Mouse (Mus musculus) MEL (cell line): ENCODE results near the gene Lhpp. TPM values are rescaled to one million over a fixed set of nuclear protein-coding genes. Genes with fewer than 3 reads are reported as not detected.

ENCODE experiments used
- DNase-seq: peaks from one replicate; pipeline ENCODE4 v3.0.0; 2011; ENCODE audit warnings: low read depth, low spot score
- H3K27ac ChIP-seq: 2 replicates; pipeline ENCODE4 v1.5.1; 2012; ENCODE audit warnings: low read depth, mild to moderate bottlenecking, control low read depth, low read length, moderate library complexity; ENCODE audit not compliant: control insufficient read depth
- H3K27me3 ChIP-seq, 2 experiments: fragments of 150-350 bp in 1 of 2; sonication (generic) in 1 of 2; 2 replicates each; pipeline ENCODE4 v1.6.1; 2012; ENCODE audit warnings: low read length in 2 of 2, mild to moderate bottlenecking in 2 of 2, improper control_type of control experiment in 1 of 2, moderate library complexity in 1 of 2; ENCODE audit not compliant: insufficient read depth in 2 of 2, control insufficient read depth in 1 of 2
- H3K36me3 ChIP-seq, 2 experiments: 2 replicates each; pipeline ENCODE4 v1.6.1; 2012 to 2014; ENCODE audit warnings: low read length in 2 of 2, improper control_type of control experiment in 1 of 2, inconsistent platforms in 1 of 2, mild to moderate bottlenecking in 1 of 2; ENCODE audit not compliant: insufficient read depth in 2 of 2, control insufficient read depth in 1 of 2
- H3K4me1 ChIP-seq, 2 experiments: fragments of 150-350 bp in 1 of 2; sonication (generic) in 1 of 2; 2 replicates each; pipeline ENCODE4 v1.6.1; 2012; ENCODE audit warnings: low read length in 2 of 2, improper control_type of control experiment in 1 of 2, mild to moderate bottlenecking in 1 of 2; ENCODE audit not compliant: insufficient read depth in 2 of 2, control insufficient read depth in 1 of 2
- H3K4me3 ChIP-seq, 2 experiments: fragments of 150-350 bp in 1 of 2; sonication (generic) in 1 of 2; 2 replicates each; pipeline ENCODE4 v1.5.1; 2012; ENCODE audit warnings: low read depth in 2 of 2, low read length in 2 of 2, mild to moderate bottlenecking in 2 of 2, moderate library complexity in 2 of 2, control low read depth in 1 of 2, improper control_type of control experiment in 1 of 2; ENCODE audit not compliant: control insufficient read depth in 1 of 2, insufficient read depth in 1 of 2
- H3K79me2 ChIP-seq: 2 replicates; pipeline ENCODE4 v1.6.1; 2012; ENCODE audit warnings: mild to moderate bottlenecking, low read length, moderate library complexity; ENCODE audit not compliant: control insufficient read depth, poor library complexity, insufficient read depth
- H3K9ac ChIP-seq: 2 replicates; pipeline ENCODE4 v1.6.1; 2012; ENCODE audit warnings: low read depth, mild to moderate bottlenecking, control low read depth, low read length, moderate library complexity; ENCODE audit not compliant: control insufficient read depth, poor library complexity, severe bottlenecking
- H3K9me3 ChIP-seq: fragments of 150-350 bp; sonication (generic); replicated peaks from 2 replicates; pipeline ENCODE4 v1.6.1; 2012; ENCODE audit warnings: mild to moderate bottlenecking, low read length, improper control_type of control experiment, moderate library complexity; ENCODE audit not compliant: insufficient read depth
- BHLHE40 ChIP-seq: IDR thresholded peaks from 2 replicates; pipeline ENCODE4 v1.6.1; 2012; ENCODE audit warnings: low read depth, mild to moderate bottlenecking, inconsistent platforms, low read length, improper control_type of control experiment, borderline replicate concordance
- CHD2 ChIP-seq: IDR thresholded peaks from 2 replicates; pipeline ENCODE4 v1.6.1; 2011; ENCODE audit warnings: low read length, improper control_type of control experiment
- CTCF ChIP-seq, 3 experiments: IDR thresholded peaks in 2 of 3; conservative IDR thresholded peaks in 1 of 3; 2 replicates each; pipeline ENCODE4 v1.5.1; 2011 to 2012; ENCODE audit warnings: low read length in 3 of 3, low read depth in 2 of 3, mild to moderate bottlenecking in 2 of 3, improper control_type of control experiment in 1 of 3, inconsistent platforms in 1 of 3, mixed read lengths in 1 of 3, moderate library complexity in 1 of 3; ENCODE audit not compliant: control insufficient read depth in 1 of 3, insufficient read depth in 1 of 3, poor library complexity in 1 of 3, severe bottlenecking in 1 of 3
- EP300 ChIP-seq, 2 experiments: IDR thresholded peaks; 2 replicates each; pipeline ENCODE4 v1.6.1; 2011; ENCODE audit warnings: improper control_type of control experiment in 2 of 2, low read length in 2 of 2, low read depth in 1 of 2, mild to moderate bottlenecking in 1 of 2
- GATA1 ChIP-seq: IDR thresholded peaks from 2 replicates; pipeline ENCODE4 v1.6.1; 2011; ENCODE audit warnings: low read depth, low read length, improper control_type of control experiment
- HCFC1 ChIP-seq: IDR thresholded peaks from 2 replicates; pipeline ENCODE4 v1.6.1; 2012; ENCODE audit warnings: low read depth, mild to moderate bottlenecking, inconsistent platforms, low read length, improper control_type of control experiment, moderate library complexity
- KAT2A ChIP-seq: conservative IDR thresholded peaks from 2 replicates; pipeline ENCODE4 v1.6.1; 2012; ENCODE audit warnings: low read depth, low read length, improper control_type of control experiment, inconsistent platforms
- MAX ChIP-seq: IDR thresholded peaks from 2 replicates; pipeline ENCODE4 v1.6.1; 2011; ENCODE audit warnings: low read length, improper control_type of control experiment
- MEF2A ChIP-seq: IDR thresholded peaks from 2 replicates; pipeline ENCODE4 v1.6.1; 2014; ENCODE audit warnings: low read depth, mild to moderate bottlenecking, inconsistent platforms, low read length, improper control_type of control experiment; ENCODE audit not compliant: poor library complexity, insufficient replicate concordance, severe bottlenecking; ENCODE audit errors: extremely low read depth
- MXI1 ChIP-seq: IDR thresholded peaks from 2 replicates; pipeline ENCODE4 v1.6.1; 2011; ENCODE audit warnings: mild to moderate bottlenecking, low read depth, low read length, improper control_type of control experiment
- NELFE ChIP-seq: IDR thresholded peaks from 2 replicates; pipeline ENCODE4 v1.6.1; 2011; ENCODE audit warnings: low read depth, low read length, improper control_type of control experiment
- NRF1 ChIP-seq: IDR thresholded peaks from 2 replicates; pipeline ENCODE4 v1.6.1; 2014; ENCODE audit warnings: low read depth, mild to moderate bottlenecking, inconsistent platforms, low read length, improper control_type of control experiment, moderate library complexity; ENCODE audit not compliant: poor library complexity, insufficient read depth, severe bottlenecking
- POLR2A ChIP-seq, 2 experiments: IDR thresholded peaks; 2 replicates each; pipeline ENCODE4 v1.6.1; 2011 to 2012; ENCODE audit warnings: low read length in 2 of 2, mild to moderate bottlenecking in 2 of 2, control low read depth in 1 of 2, improper control_type of control experiment in 1 of 2, low read depth in 1 of 2, moderate library complexity in 1 of 2; ENCODE audit not compliant: control insufficient read depth in 1 of 2, insufficient read depth in 1 of 2, poor library complexity in 1 of 2
- POLR2AphosphoS2 ChIP-seq: IDR thresholded peaks from 2 replicates; pipeline ENCODE4 v1.6.1; 2011; ENCODE audit warnings: low read length, improper control_type of control experiment
- POLR2AphosphoS5 ChIP-seq: IDR thresholded peaks from 2 replicates; pipeline ENCODE4 v1.6.1; 2012; ENCODE audit warnings: low read depth, borderline replicate concordance, mild to moderate bottlenecking, inconsistent platforms, low read length, moderate library complexity, mixed read lengths
- RAD21 ChIP-seq: IDR thresholded peaks from 2 replicates; pipeline ENCODE4 v1.6.1; 2011; ENCODE audit warnings: mild to moderate bottlenecking, low read depth, low read length, improper control_type of control experiment
- SIN3A ChIP-seq: IDR thresholded peaks from 2 replicates; pipeline ENCODE4 v1.6.1; 2012; ENCODE audit warnings: low read length, improper control_type of control experiment, inconsistent platforms
- TBP ChIP-seq: IDR thresholded peaks from 2 replicates; pipeline ENCODE4 v1.8.0; 2011; ENCODE audit warnings: low read depth, low read length, improper control_type of control experiment
- UBTF ChIP-seq: IDR thresholded peaks from 2 replicates; pipeline ENCODE4 v1.6.1; 2012; ENCODE audit warnings: low read depth, mild to moderate bottlenecking, inconsistent platforms, low read length, improper control_type of control experiment, moderate library complexity, borderline replicate concordance; ENCODE audit not compliant: insufficient read depth
- USF1 ChIP-seq: IDR thresholded peaks from 2 replicates; pipeline ENCODE4 v1.6.1; 2014; ENCODE audit warnings: low read depth, mild to moderate bottlenecking, inconsistent platforms, low read length, improper control_type of control experiment, moderate library complexity
- USF2 ChIP-seq, 2 experiments: IDR thresholded peaks; 2 replicates each; pipeline ENCODE4 v1.6.1; 2011 to 2012; ENCODE audit warnings: improper control_type of control experiment in 2 of 2, low read length in 2 of 2, borderline replicate concordance in 1 of 2, inconsistent platforms in 1 of 2, low read depth in 1 of 2, mild to moderate bottlenecking in 1 of 2; ENCODE audit not compliant: insufficient read depth in 1 of 2
- ZKSCAN1 ChIP-seq: IDR thresholded peaks from 2 replicates; pipeline ENCODE4 v1.6.1; 2012; ENCODE audit warnings: low read depth, mild to moderate bottlenecking, inconsistent platforms, low read length, improper control_type of control experiment, moderate library complexity
- ZMIZ1 ChIP-seq: IDR thresholded peaks from 2 replicates; pipeline ENCODE4 v1.6.1; 2012; ENCODE audit warnings: low read depth, mild to moderate bottlenecking, inconsistent platforms, low read length, improper control_type of control experiment, moderate library complexity
- polyA plus RNA-seq, 2 experiments: library from polyadenylated mRNA; stranded (reverse) in 1 of 2; unstranded in 1 of 2; fragments of >175 nt in 1 of 2; fragments of >200 nt in 1 of 2; gene quantifications; 2 replicates each; pipeline versions ENCODE4 v1.2.1 to v1.2.4; 2012; ENCODE audit warnings: low replicate concordance in 2 of 2, low read depth in 1 of 2; ENCODE audit not compliant: insufficient read length in 2 of 2, insufficient read depth in 1 of 2, missing spikeins in 1 of 2
- total RNA-seq: library from RNA; depleted of rRNA; stranded (reverse); fragments of 300-350 nt; gene quantifications from 2 replicates; pipeline ENCODE4 v1.2.3, GENCODE M21; 2012

Gene Lhpp
- total and polyA plus RNA-seq, 3 experiments = 31.0 to 39.3 TPM; not detected in 1

GRCm38 (mm10) chr7:132631313-132631712 lies 20.9 kb downstream of the Lhpp start:
- Histone ChIP-seq H3K4me1 (no peaks in the 10 kb centered on the region), H3K9ac (no peak overlapping the region)

GRCm38 (mm10) chr7:132637292-132637691 lies 26.9 kb downstream of the Lhpp start:
- Histone ChIP-seq H3K79me2 (no peaks in the 10 kb centered on the region), H3K4me3 (no peak overlapping the region), H3K36me3 (0 out of 4 replicates have a peak, but pooled peaks cover 0 to 2% of the 10 kb centered on the region in 2 experiments), H3K27ac (no peak overlapping the region), H3K4me1 (peaks cover 0 to 9% of the 10 kb centered on the region in 2 experiments; a peak in 2 of 4 replicates), H3K27me3 (no peaks in the 10 kb centered on the region), H3K9me3 (no peaks in the 10 kb centered on the region), H3K9ac (no peak overlapping the region)
- no peak for DNase-seq
- TF ChIP-seq USF1 (no peak), POLR2AphosphoS5 (no peak), MEF2A (no peak), MAX (no peak), ZMIZ1 (no peak), SIN3A (no peak), POLR2A (IDR thresholded peaks at IDR 0.05; ENCODE audit: control insufficient read depth in 1 of 2, insufficient read depth in 1 of 2, low read depth in 1 of 2, low read length in 2 of 2, poor library complexity in 1 of 2) (no peak), RAD21 (no peak), CTCF (IDR thresholded peaks at IDR 0.05 in 2 of 3, conservative IDR thresholded peaks at IDR 0.05 in 1 of 3; ENCODE audit: control insufficient read depth in 1 of 3, insufficient read depth in 1 of 3, low read depth in 2 of 3, low read length in 3 of 3, poor library complexity in 1 of 3, severe bottlenecking in 1 of 3) (no peak), GATA1 (no peak)

More at GRCm38 (mm10) chr7:132631313-132631712, 20.9 kb downstream of the Lhpp start:
- Histone ChIP-seq H3K9me3 (no peaks in the 10 kb centered on the region), H3K79me2 (no peaks in the 10 kb centered on the region), H3K4me3 (no peak overlapping the region), H3K36me3 (no peaks in the 10 kb centered on the region), H3K27me3 (no peaks in the 10 kb centered on the region), H3K27ac (no peak overlapping the region)
- TF ChIP-seq USF2 (IDR thresholded peaks at IDR 0.05; ENCODE audit: borderline replicate concordance in 1 of 2, insufficient read depth in 1 of 2, low read depth in 1 of 2, low read length in 2 of 2) = no peak
- TF ChIP-seq BHLHE40 = no peak
- no peak for TF ChIP-seq HCFC1
- TF ChIP-seq EP300 (IDR thresholded peaks at IDR 0.05; ENCODE audit: low read depth in 1 of 2, low read length in 2 of 2) = no peak
- TF ChIP-seq NELFE = no peak
- TF ChIP-seq NRF1 = no peak
- TF ChIP-seq KAT2A = no peak
- no peak for TF ChIP-seq MXI1
- TF ChIP-seq POLR2AphosphoS2 = no peak
- TF ChIP-seq SIN3A = no peak
- no peak for TF ChIP-seq ZKSCAN1
- no peak for TF ChIP-seq USF1
- no peak for TF ChIP-seq RAD21
- no peak for TF ChIP-seq CHD2
- TF ChIP-seq UBTF = no peak
- TF ChIP-seq TBP = no peak
- DNase-seq = no peak
